28 mouse cellular contexts compared by ENCODE assay signal in genomic region chr3:130925000-130925399, GRCm38 (mm10).
DNase-seq lines count a peak whose midpoint lies in the region; ATAC-seq and TF ChIP-seq lines count a peak whose summit lies in the region.
"Had no signal": no experiment of that assay in that cellular context is flagged by ENCODE, and none has a peak within 500 bp of the region (broad histone marks: within the 10 kb centered on the region; RNA-seq: fewer than 3 reads in every experiment).

No protein-coding gene starts in this region.

- no peak overlapping the region for H3K4me3 ChIP-seq in limb, embryonic 12.5 days (replicated peaks)
- no peak overlapping the region for H3K4me3 ChIP-seq in limb, embryonic 10.5 days
- H3K4me3 ChIP-seq in stomach, embryonic 16.5 days (replicated peaks; ENCODE audit: low read length): no peak overlapping the region
- H3K4me3 ChIP-seq in stomach, postnatal 0 days (ENCODE audit: low read depth, low read length): no peak overlapping the region
- H3K4me3 ChIP-seq in intestine, postnatal 0 days (ENCODE audit: low read depth, low read length): no peak overlapping the region
- H3K4me3 ChIP-seq: embryonic facial prominence, embryonic 15.5 days; heart, embryonic 12.5 days; hindbrain, embryonic 13.5 days; kidney, embryonic 15.5 days; limb, embryonic 15.5 days; liver, embryonic 13.5 days; megakaryocyte, embryonic 14.5 days; midbrain, embryonic 12.5 days had no signal

- no peak overlapping the region for H3K9ac ChIP-seq in limb, embryonic 12.5 days (replicated peaks)
- no peak overlapping the region for H3K9ac ChIP-seq in stomach, embryonic 16.5 days (ENCODE audit: low read length)
- H3K9ac ChIP-seq in stomach, postnatal 0 days (ENCODE audit: low read length): no peak overlapping the region
- no peak overlapping the region for H3K9ac ChIP-seq in intestine, postnatal 0 days (ENCODE audit: low read depth, low read length)
- H3K9ac ChIP-seq: embryonic facial prominence, embryonic 15.5 days; heart, embryonic 12.5 days; hindbrain, embryonic 13.5 days; kidney, embryonic 15.5 days; limb, embryonic 15.5 days; liver, embryonic 13.5 days; midbrain, embryonic 12.5 days had no signal

- no peak overlapping the region for H3K4me2 ChIP-seq in limb, embryonic 12.5 days
- H3K4me2 ChIP-seq in stomach, embryonic 16.5 days (ENCODE audit: low read depth, low read length): no peak overlapping the region
- no peak overlapping the region for H3K4me2 ChIP-seq in stomach, postnatal 0 days (replicated peaks; ENCODE audit: low read depth)
- H3K4me2 ChIP-seq in intestine, postnatal 0 days (replicated peaks; ENCODE audit: low read depth): no peak overlapping the region
- H3K4me2 ChIP-seq: embryonic facial prominence, embryonic 15.5 days; heart, embryonic 12.5 days; hindbrain, embryonic 13.5 days; kidney, embryonic 15.5 days; limb, embryonic 15.5 days; liver, embryonic 13.5 days; midbrain, embryonic 12.5 days had no signal

- H3K36me3 ChIP-seq in limb, embryonic 12.5 days: no peaks in the 10 kb centered on the region
- no peaks in the 10 kb centered on the region for H3K36me3 ChIP-seq in limb, embryonic 10.5 days
- H3K36me3 ChIP-seq in stomach, embryonic 16.5 days (ENCODE audit: control insufficient read depth, insufficient read depth, low read length): no peaks in the 10 kb centered on the region
- H3K36me3 ChIP-seq in stomach, postnatal 0 days (ENCODE audit: control insufficient read depth, insufficient read depth, low read length): no peaks in the 10 kb centered on the region
- H3K36me3 ChIP-seq in intestine, postnatal 0 days (ENCODE audit: control insufficient read depth, insufficient read depth): no peaks in the 10 kb centered on the region
- H3K36me3 ChIP-seq: embryonic facial prominence, embryonic 15.5 days; heart, embryonic 12.5 days; hindbrain, embryonic 13.5 days; kidney, embryonic 15.5 days; limb, embryonic 15.5 days; liver, embryonic 13.5 days; midbrain, embryonic 12.5 days had no signal

- no peak for TF ChIP-seq EP300 in stomach, postnatal 0 days (optimal IDR thresholded peaks at IDR 0.05)

- WGBS in limb, embryonic 12.5 days: 57% methylated on average over 5 of the region's 5 CpGs
- 67% methylated on average over 5 of the region's 5 CpGs for WGBS in limb, embryonic 10.5 days
- 56% methylated on average over 5 of the region's 5 CpGs for WGBS in stomach, embryonic 16.5 days
- 53% methylated on average over 5 of the region's 5 CpGs for WGBS in stomach, postnatal 0 days
- WGBS in intestine, postnatal 0 days: 44% methylated on average over 5 of the region's 5 CpGs

- DNase-seq in limb, embryonic 10.5 days (ENCODE audit: low spot score): no peak
- no peak for DNase-seq in stomach, postnatal 0 days (ENCODE audit: low spot score)
- DNase-seq in fat pad, adult 2 months (ENCODE audit: extremely low read depth, low read depth, low spot score): peak; percentile 68
- no peak for DNase-seq in left cerebral cortex, postnatal 10 days (ENCODE audit: extremely low spot score in 1 of 2, low spot score in 2 of 2)
- DNase-seq: adrenal gland, adult 8-10 months; cerebellum, adult 8-10 months; gastrocnemius, postnatal 25 days; heart, adult 18-20 months; heart, postnatal 4 days; kidney, postnatal 25 days; liver, embryonic 13.5 days; lung, adult 18-20 months; spleen, adult 18-20 months; thymus, adult 2 months; thymus, postnatal 36 days had no signal

- ATAC-seq in limb, embryonic 12.5 days (ENCODE audit: insufficient number of reproducible peaks, insufficient read depth, low FRiP score, low TSS enrichment, low read depth): peak; percentile 48; the same call in 1 of the 2 replicates
- ATAC-seq in stomach, embryonic 16.5 days (ENCODE audit: insufficient read depth, low FRiP score): peak; percentile 17; the same call in 1 of the 2 replicates
- no peak for ATAC-seq in stomach, postnatal 0 days (ENCODE audit: low FRiP score, low TSS enrichment)
- no peak for ATAC-seq in intestine, postnatal 0 days
- ATAC-seq: forebrain, embryonic 14.5 days; intestine, embryonic 16.5 days had no signal

- H3K27ac ChIP-seq in limb, embryonic 12.5 days: no peak overlapping the region
- H3K27ac ChIP-seq in limb, embryonic 10.5 days: no peak overlapping the region
- no peak overlapping the region for H3K27ac ChIP-seq in stomach, embryonic 16.5 days (ENCODE audit: low read length)
- no peak overlapping the region for H3K27ac ChIP-seq in stomach, postnatal 0 days (replicated peaks)
- H3K27ac ChIP-seq in intestine, postnatal 0 days (ENCODE audit: low read depth, low read length): no peak overlapping the region
- H3K27ac ChIP-seq: embryonic facial prominence, embryonic 15.5 days; hindbrain, embryonic 13.5 days; kidney, embryonic 15.5 days; limb, embryonic 15.5 days; liver, embryonic 13.5 days; midbrain, embryonic 12.5 days had no signal

- H3K27me3 ChIP-seq in limb, embryonic 12.5 days: peaks cover 8% of the 10 kb centered on the region
- peaks cover 13% of the 10 kb centered on the region; the same call in 1 of the 2 replicates for H3K27me3 ChIP-seq in limb, embryonic 10.5 days (ENCODE audit: low read depth, poor library complexity, severe bottlenecking)
- peaks cover 10% of the 10 kb centered on the region for H3K27me3 ChIP-seq in stomach, embryonic 16.5 days (ENCODE audit: control insufficient read depth, insufficient read depth, low read length)
- H3K27me3 ChIP-seq in stomach, postnatal 0 days (ENCODE audit: control insufficient read depth, insufficient read depth, low read length): no peaks in the 10 kb centered on the region
- no peaks in the 10 kb centered on the region for H3K27me3 ChIP-seq in intestine, postnatal 0 days (replicated peaks; ENCODE audit: control insufficient read depth, insufficient read depth, low read length)
- H3K27me3 ChIP-seq: CH12.LX; embryonic facial prominence, embryonic 15.5 days; liver, embryonic 13.5 days had no signal

- H3K4me1 ChIP-seq in limb, embryonic 12.5 days (replicated peaks): peaks cover 14% of the 10 kb centered on the region
- H3K4me1 ChIP-seq in limb, embryonic 10.5 days: peaks cover 20% of the 10 kb centered on the region
- no peaks in the 10 kb centered on the region for H3K4me1 ChIP-seq in stomach, embryonic 16.5 days (ENCODE audit: control insufficient read depth, insufficient read depth, low read length)
- H3K4me1 ChIP-seq in stomach, postnatal 0 days (replicated peaks; ENCODE audit: control insufficient read depth, insufficient read depth): no peaks in the 10 kb centered on the region
- no peaks in the 10 kb centered on the region for H3K4me1 ChIP-seq in intestine, postnatal 0 days (replicated peaks; ENCODE audit: control insufficient read depth, insufficient read depth, low read length)
- H3K4me1 ChIP-seq: liver, embryonic 13.5 days; megakaryocyte, embryonic 14.5 days had no signal

- peaks cover 4% of the 10 kb centered on the region; the same call in 1 of the 2 replicates for H3K9me3 ChIP-seq in limb, embryonic 12.5 days
- no peaks in the 10 kb centered on the region for H3K9me3 ChIP-seq in limb, embryonic 10.5 days (replicated peaks)
- no peaks in the 10 kb centered on the region for H3K9me3 ChIP-seq in stomach, embryonic 16.5 days (replicated peaks; ENCODE audit: control insufficient read depth, low read length)
- no peaks in the 10 kb centered on the region for H3K9me3 ChIP-seq in stomach, postnatal 0 days (ENCODE audit: control insufficient read depth, low read length)
- H3K9me3 ChIP-seq in intestine, postnatal 0 days (ENCODE audit: control insufficient read depth): no peaks in the 10 kb centered on the region
- H3K9me3 ChIP-seq: embryonic facial prominence, embryonic 15.5 days; hindbrain, embryonic 13.5 days; kidney, embryonic 15.5 days; limb, embryonic 15.5 days; liver, embryonic 13.5 days; midbrain, embryonic 12.5 days had no signal

- TF ChIP-seq CTCF in stomach, postnatal 0 days (IDR thresholded peaks at IDR 0.05; ENCODE audit: low read depth): no peak
- TF ChIP-seq CTCF in intestine, postnatal 0 days (IDR thresholded peaks at IDR 0.05; ENCODE audit: low read depth): no peak

- intact Hi-C loops in left cerebral cortex, postnatal 10 days (cut with DNase I): no loop called here

Comparison
In these comparisons a context has a peak if more than half of its experiments do, and no peak if none do; other contexts are left out.
1. ATAC-seq: peak in limb, embryonic 12.5 days (single experiment) and stomach, embryonic 16.5 days (single experiment); none in stomach, postnatal 0 days (single experiment) and intestine, postnatal 0 days (single experiment).